ENCODE assay signal across 17 mouse cellular contexts in genomic region chr8:98463375-98464030, GRCm38 (mm10).
DNase-seq lines count a peak whose midpoint lies in the region; ATAC-seq and TF ChIP-seq lines count a peak whose summit lies in the region.
"Had no signal": no experiment of that assay in that cellular context is flagged by ENCODE, and none has a peak within 500 bp of the region (broad histone marks: within the 10 kb centered on the region; RNA-seq: fewer than 3 reads in every experiment).

No protein-coding gene starts in this region.

- no peaks in the 10 kb centered on the region for H3K27me3 ChIP-seq in lung, embryonic 14.5 days (ENCODE audit: insufficient read depth, low read length)
- H3K27me3 ChIP-seq: stomach, embryonic 15.5 days had no signal

- DNase-seq in embryo, embryonic 10 days (ENCODE audit: low spot score), result peak; percentile 32
- DNase-seq in embryo, embryonic 9.5 days (ENCODE audit: extremely low spot score), result no peak
- DNase-seq in lung, embryonic 14.5 days, result peak; percentile 59
- DNase-seq in lung, postnatal 14 days, result no peak
- DNase-seq in embryo, embryonic 10.5 days (ENCODE audit: low spot score), result peak; percentile 11
- DNase-seq in retina, postnatal 1 day, result peak; percentile 88
- DNase-seq in layer of hippocampus, postnatal 14 days (ENCODE audit: low spot score in 2 of 2), result no peak
- DNase-seq in MN1 (ENCODE audit: low spot score), result no peak
- DNase-seq: cerebellum, adult 11-12 months; gastrocnemius, postnatal 25 days; heart, postnatal 4 days; kidney, adult 18-20 months; thymus, postnatal 14 days had no signal

- H3K9me3 ChIP-seq in lung, embryonic 14.5 days (ENCODE audit: low read depth, low read length), result no peaks in the 10 kb centered on the region
- H3K9me3 ChIP-seq: midbrain, embryonic 10.5 days; stomach, embryonic 15.5 days had no signal

- no peak for TF ChIP-seq CTCF in lung, embryonic 14.5 days (IDR thresholded peaks at IDR 0.05; ENCODE audit: low read depth)

- no peak overlapping the region for H3K9ac ChIP-seq in lung, embryonic 14.5 days
- H3K9ac ChIP-seq: stomach, embryonic 15.5 days had no signal

- ATAC-seq in lung, embryonic 14.5 days (ENCODE audit: insufficient read depth), result no peak
- ATAC-seq: activated CD4-positive, CD25-positive, alpha-beta regulatory T cell, adult 4 months had no signal

- H3K4me1 ChIP-seq in lung, embryonic 14.5 days (ENCODE audit: insufficient read depth), result no peaks in the 10 kb centered on the region
- H3K4me1 ChIP-seq: midbrain, embryonic 10.5 days; stomach, embryonic 15.5 days had no signal

- H3K36me3 ChIP-seq in lung, embryonic 14.5 days (ENCODE audit: insufficient read depth), result no peaks in the 10 kb centered on the region
- H3K36me3 ChIP-seq: midbrain, embryonic 10.5 days; stomach, embryonic 15.5 days had no signal

- 70% methylated on average over 3 of the region's 3 CpGs for WGBS in lung, embryonic 14.5 days

- H3K4me2 ChIP-seq in lung, embryonic 14.5 days, result no peak overlapping the region
- H3K4me2 ChIP-seq: heart, embryonic 11.5 days; stomach, embryonic 15.5 days had no signal

- H3K4me3 ChIP-seq in lung, embryonic 14.5 days (ENCODE audit: low read depth, low read length), result no peak overlapping the region
- H3K4me3 ChIP-seq: midbrain, embryonic 10.5 days; stomach, embryonic 15.5 days had no signal

- H3K27ac ChIP-seq in lung, embryonic 14.5 days (ENCODE audit: low read depth), result no peak overlapping the region
- H3K27ac ChIP-seq: midbrain, embryonic 10.5 days; stomach, embryonic 15.5 days had no signal

Comparison
In these comparisons a context has a peak if more than half of its experiments do, and no peak if none do; other contexts are left out.
1. DNase-seq: peak in embryo, embryonic 10 days (single experiment), lung, embryonic 14.5 days (single experiment), embryo, embryonic 10.5 days (single experiment) and retina, postnatal 1 day (single experiment); none in embryo, embryonic 9.5 days (single experiment), lung, postnatal 14 days (single experiment), layer of hippocampus, postnatal 14 days (0 of 2) and MN1 (single experiment).